Mouse (Mus musculus): Measurements from ENCODE around the gene Mipep.

The Mipep gene

DNA sequence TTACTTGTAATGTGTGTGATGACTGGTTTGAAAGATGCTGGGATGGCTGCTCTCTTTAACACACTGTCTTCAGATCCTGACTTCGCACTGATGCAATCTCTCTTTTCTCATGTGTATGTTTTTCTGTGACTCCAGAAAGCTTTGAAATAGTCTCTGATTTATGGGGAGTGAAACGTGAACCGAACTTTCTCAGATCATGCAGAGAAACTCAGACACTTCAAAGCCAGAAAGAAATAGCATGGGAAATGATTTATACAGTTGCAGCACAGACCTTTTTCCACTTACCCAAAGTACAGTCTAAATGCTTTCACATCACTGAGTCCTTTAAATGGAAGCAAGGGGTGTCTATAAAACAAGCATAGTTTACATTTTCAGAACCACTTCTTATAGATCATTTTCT, 79.0 kb downstream of the Mipep start:
- peak; percentile 46 for DNase-seq (ENCODE audit: low read depth, low spot score)

- no peak for DNase-seq (ENCODE audit: low read depth, low spot score)
Observed at GRCm38 (mm10) chr14:60866399-60866798, 82.0 kb downstream of the Mipep start.

- no peak for DNase-seq (ENCODE audit: low read depth, low spot score)
Observed at GRCm38 (mm10) chr14:60868325-60868724, 84.0 kb downstream of the Mipep start.

GRCm38 (mm10) chr14:60871831-60872230, 87.5 kb downstream of the Mipep start:
- DNase-seq (ENCODE audit: low read depth, low spot score) = no peak

DNA sequence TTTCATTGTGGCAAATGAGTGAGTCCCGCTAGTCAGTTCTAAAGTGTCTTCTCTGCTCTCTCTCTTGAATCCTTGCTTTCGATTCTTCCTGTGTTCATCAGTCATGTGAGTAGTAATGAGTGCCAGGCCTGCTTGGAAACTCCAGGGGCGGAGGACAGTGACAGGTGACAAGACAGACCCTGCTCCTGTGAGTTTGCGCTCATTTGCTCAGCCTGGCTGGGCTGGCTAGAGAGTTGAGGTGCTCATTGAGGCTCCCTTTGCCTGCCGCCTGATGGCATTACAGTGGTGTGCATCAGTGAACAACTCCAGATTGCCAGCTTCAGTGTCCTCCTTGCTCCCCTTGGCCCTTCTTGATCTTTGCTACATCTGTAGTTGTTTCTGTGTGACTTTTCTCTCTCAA, 97.7 kb downstream of the Mipep start:
- no peak for DNase-seq (ENCODE audit: low read depth, low spot score)

DNA sequence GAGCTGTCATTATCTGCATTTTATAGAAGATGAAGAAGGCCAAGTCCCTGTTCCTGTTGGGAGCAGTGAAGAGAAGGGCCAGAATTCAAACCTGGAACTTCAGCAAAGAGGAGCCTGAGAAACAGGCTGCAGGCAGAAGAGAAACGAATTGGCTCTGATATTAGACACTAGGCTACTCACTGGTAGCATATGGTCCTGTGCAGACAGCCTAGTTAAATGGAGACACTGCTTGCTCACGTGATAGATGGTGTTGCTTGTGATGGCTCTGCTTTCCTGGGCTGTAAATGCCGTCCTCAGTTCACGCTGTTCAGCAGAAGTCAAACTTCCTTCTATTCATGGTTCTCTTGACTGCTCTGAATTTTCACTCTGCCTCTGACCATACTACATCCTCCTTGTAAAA, 98.3 kb downstream of the Mipep start:
- no peak for DNase-seq (ENCODE audit: low read depth, low spot score)

- no peak for DNase-seq (ENCODE audit: low read depth, low spot score)
Observed at GRCm38 (mm10) chr14:60885361-60885950, 101.1 kb downstream of the Mipep start.

- DNase-seq (ENCODE audit: low read depth, low spot score) = no peak
Observed at GRCm38 (mm10) chr14:60893882-60894281, 109.5 kb downstream of the Mipep start.

- no peak for DNase-seq (ENCODE audit: low read depth, low spot score)
Observed at GRCm38 (mm10) chr14:60895172-60896000, 111.0 kb downstream of the Mipep start.

- no peak for DNase-seq (ENCODE audit: low read depth, low spot score)
Observed at GRCm38 (mm10) chr14:60898086-60898667, 113.8 kb downstream of the Mipep start.

DNA sequence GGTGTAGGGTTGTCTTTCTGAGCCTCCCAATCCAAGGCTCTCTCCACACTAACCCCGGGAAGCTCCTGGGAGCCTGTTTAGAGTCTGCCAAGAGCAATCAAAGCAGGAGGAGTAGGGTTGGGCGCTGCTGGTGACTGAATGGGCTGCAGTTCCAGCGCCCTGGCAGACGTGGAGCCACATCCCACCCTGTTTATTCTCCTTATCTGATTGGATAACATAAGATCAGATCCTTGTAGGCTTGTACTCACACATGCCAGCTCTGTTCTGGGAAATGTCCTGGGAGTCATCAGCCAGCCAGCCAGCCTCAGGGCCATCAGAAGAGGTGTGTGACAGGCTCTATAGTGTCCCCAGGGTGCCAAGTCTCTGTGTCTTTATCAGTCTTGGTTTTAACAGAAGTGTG, 120.1 kb downstream of the Mipep start:
- no peak for DNase-seq (ENCODE audit: low read depth, low spot score)

DNA sequence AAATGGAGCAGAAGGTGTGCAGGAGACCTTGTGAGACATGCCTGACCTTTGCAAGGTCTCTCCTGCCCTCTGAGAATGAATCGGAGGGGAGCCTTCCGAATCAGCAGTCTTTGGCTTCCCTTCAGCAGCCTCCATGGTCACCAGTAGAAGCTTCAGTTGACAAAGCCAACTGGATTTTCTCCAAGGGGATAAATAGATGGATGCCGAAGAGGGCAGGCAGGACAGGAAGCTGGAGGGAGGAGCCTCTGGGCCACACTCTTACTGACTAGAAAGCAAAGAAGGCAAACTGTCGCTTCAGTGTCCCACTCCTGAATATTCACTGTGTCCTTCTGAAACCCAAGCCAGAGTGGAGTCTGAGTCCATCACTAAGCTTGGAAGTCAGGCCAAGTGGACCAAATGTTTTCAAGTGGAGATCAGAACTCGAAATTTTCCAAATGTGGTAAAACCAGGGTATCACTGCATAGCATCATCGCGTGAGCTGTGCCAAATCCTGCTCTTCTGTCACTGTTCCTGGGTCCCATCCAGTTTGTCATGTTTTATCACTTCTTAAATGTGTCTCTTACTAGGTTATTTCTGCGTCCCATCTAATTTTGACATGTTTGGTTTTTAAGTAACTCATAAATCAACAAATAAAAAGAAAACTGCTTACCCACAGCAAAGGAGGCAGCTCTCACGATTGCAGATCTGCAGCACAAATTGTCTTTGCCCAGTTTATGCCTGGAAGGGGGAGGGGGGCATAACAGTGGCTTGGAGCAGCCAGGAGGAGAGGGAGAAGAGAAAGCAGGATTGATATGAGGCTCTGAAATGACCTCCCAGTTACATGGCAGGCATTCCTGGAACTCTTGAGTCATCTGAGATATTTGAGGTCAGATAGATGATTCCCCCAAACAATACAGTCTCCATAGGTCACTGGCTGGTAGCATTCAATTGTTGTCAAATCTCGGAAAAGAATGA, 122.3 kb downstream of the Mipep start:
- no peak for DNase-seq (ENCODE audit: low read depth, low spot score)

DNA sequence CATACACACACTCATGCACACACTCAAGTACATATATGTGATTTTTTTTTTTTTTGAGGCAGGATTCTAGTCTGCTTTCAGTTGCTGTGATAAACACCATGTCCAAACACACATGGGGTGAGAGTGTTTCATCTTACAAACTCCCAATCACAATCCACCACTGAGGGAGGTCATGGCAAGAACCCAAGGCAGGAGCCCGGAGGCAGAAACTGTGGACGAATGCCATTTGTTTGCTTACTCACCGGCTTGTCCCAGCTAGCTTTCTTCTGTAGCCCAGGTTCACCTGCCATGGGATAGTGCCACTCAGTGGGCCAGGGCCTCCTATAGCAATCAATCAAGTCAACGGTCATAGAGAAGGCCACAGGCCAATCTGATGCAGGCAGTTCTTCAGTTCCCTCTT, 125.0 kb downstream of the Mipep start:
- no peak for DNase-seq (ENCODE audit: low read depth, low spot score)

DNA sequence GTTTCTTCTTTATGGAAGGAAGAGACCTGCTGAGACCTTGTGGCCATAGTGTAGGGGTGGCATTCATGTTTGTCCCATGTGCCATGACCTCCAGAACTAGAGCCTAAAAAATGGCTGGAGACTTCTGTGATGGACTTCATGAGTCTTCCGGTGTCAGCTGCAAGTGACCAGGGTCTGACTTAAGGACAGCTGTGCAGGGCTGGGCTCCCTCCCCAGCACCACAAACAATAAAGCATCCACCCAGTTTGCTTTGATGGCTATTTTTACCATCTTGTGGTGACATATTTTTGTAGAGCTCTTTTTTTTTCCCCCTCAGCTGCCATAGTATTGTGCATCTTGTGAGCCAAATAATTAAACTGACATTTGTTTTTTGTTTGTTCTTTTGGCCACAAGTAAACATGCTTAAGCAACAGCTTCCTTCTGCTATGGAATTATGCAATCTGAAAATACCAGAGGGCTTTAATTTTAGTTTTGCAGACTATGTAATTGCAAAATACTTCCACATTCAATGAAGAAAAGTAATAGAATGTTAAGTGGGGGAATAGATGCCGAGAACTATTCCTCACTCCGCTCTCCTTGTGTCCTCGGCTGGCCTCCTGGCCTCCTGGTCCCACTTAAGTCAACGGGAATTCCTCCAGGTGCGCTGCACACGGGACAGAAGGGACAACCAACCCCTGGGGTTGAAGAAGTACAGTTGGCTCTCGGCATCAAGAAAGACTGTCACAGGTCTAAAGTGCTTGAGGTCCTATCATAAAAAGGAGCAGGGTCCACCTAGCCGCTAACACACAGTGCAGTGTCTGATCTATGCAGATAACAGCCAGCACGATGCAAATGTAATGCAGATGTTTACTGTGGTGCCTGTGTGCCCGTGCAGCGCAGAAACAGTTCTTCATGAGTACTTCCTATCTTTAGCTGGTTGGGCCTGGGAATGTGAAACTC, 126.4 kb downstream of the Mipep start:
- no peak for DNase-seq (ENCODE audit: low read depth, low spot score)

- peak; percentile 16 for DNase-seq (ENCODE audit: low read depth, low spot score)
Observed at GRCm38 (mm10) chr14:60912981-60913468, 128.7 kb downstream of the Mipep start.

GRCm38 (mm10) chr14:60916661-60917060, 132.3 kb downstream of the Mipep start:
- DNase-seq (ENCODE audit: low read depth, low spot score) = no peak

DNA sequence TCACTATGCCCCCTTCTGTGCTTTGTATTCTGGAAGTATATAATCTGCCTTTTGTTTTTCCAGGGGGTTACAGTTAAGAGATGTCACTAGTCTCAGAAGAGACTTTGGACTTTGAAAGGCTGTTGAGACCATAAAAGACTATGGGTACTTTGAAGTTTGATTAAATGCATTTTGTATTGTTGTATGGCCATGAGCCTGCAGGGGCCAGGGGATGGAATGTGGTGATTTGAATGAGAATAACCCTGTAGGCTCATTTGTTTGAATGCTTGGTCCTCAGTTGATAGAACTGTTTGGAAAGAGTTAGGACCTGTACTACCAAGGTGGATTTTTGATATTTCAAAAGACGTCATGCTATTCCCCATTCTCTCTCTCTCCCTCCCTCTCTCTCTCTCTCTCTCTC, 141.6 kb downstream of the Mipep start:
- DNase-seq (ENCODE audit: low read depth, low spot score) = no peak

DNA sequence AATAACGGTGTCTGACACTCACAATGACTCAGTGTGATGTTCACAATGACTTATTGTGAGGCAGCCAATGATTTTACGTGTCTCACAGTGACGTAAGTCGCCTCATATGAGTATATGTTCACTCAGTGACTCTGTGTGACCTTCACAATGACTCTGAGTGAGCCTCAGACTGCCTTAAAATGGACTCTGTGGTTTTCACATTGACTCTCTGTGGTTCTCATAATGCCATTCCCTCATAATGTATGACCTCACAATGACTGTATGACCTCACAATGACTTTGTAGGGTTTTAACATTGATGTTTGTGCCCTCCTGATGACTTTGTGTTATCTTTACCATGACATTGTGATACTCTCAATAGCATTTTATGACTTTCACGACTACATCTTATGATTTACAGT, 151.3 kb downstream of the Mipep start:
- DNase-seq (ENCODE audit: low read depth, low spot score) = no peak

- DNase-seq (ENCODE audit: low read depth, low spot score) = no peak
Observed at GRCm38 (mm10) chr14:60937481-60938039, 153.2 kb downstream of the Mipep start.

Measured in embryo, embryonic 11.5 days (tissue).